Mouse (Mus musculus): ENCODE measurements around the gene Mtfr1l. TPM values are rescaled to one million over a fixed set of nuclear protein-coding genes. Genes with fewer than 3 reads are reported as not detected.

Mtfr1l gene
- total and polyA plus RNA-seq, 2 experiments from 2014 or later: 167 to 191 TPM

GRCm38 (mm10) chr4:134483078-134483688 is 52.0 kb downstream of the Mtfr1l start:
- Histone ChIP-seq H3K4me3 (ENCODE audit: low read depth, low read length) (no peak overlapping the region), H3K4me2 (ENCODE audit: low read depth, low read length, poor library complexity, severe bottlenecking) (no peak overlapping the region), H3K27ac (ENCODE audit: low read depth, low read length) (no peak overlapping the region), H3K27me3 (ENCODE audit: insufficient read depth, low read length) (no peaks in the 10 kb centered on the region), H3K9me3 (ENCODE audit: low read length) (no peaks in the 10 kb centered on the region), H3K4me1 (ENCODE audit: insufficient read depth, low read length) (0 out of 2 replicates have a peak, but pooled peaks cover 2% of the 10 kb centered on the region), H3K9ac (replicated peaks; ENCODE audit: low read length, poor library complexity, severe bottlenecking) (no peak overlapping the region), H3K36me3 (ENCODE audit: insufficient read depth, low read length) (no peaks in the 10 kb centered on the region)
- DNase-seq (ENCODE audit: low spot score) (no peak), ATAC-seq (ENCODE audit: low FRiP score) (no peak)
- 53% methylated on average over 6 of the region's 6 CpGs for WGBS
- no peak for TF ChIP-seq CTCF (IDR thresholded peaks at IDR 0.05)

DNA sequence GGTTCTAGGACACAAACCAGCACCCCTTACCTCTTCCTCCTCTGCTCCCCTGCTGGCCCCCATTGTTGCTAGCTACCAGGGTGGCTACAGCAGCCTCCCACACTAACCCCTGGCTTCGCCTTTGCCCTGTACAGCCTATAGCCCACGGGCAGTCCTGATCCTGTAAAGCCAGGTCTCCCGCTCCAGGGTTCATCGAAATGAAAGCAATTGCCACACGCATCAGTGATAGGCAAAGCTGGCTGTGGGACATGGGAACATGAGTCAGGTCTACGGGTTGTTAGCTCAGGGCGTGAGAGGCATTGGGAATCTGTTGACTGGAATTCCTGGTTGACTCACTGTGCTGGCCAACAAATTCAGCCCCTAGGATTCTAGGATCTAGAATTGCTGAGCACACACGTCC is 52.7 kb downstream of the Mtfr1l start:
- Histone ChIP-seq H3K27me3 (ENCODE audit: insufficient read depth, low read length) (no peaks in the 10 kb centered on the region), H3K4me1 (ENCODE audit: insufficient read depth, low read length) (0 out of 2 replicates have a peak, but pooled peaks cover 2% of the 10 kb centered on the region), H3K4me3 (ENCODE audit: low read depth, low read length) (no peak overlapping the region), H3K36me3 (ENCODE audit: insufficient read depth, low read length) (no peaks in the 10 kb centered on the region), H3K4me2 (ENCODE audit: low read depth, low read length, poor library complexity, severe bottlenecking) (no peak overlapping the region), H3K27ac (ENCODE audit: low read depth, low read length) (no peak overlapping the region), H3K9ac (replicated peaks; ENCODE audit: low read length, poor library complexity, severe bottlenecking) (no peak overlapping the region), H3K9me3 (ENCODE audit: low read length) (no peaks in the 10 kb centered on the region)
- no peak for ATAC-seq (ENCODE audit: low FRiP score)
- no peak for DNase-seq (ENCODE audit: low spot score)
- 81% methylated on average over 8 of the region's 8 CpGs for WGBS
- no peak for TF ChIP-seq CTCF (IDR thresholded peaks at IDR 0.05)

DNA sequence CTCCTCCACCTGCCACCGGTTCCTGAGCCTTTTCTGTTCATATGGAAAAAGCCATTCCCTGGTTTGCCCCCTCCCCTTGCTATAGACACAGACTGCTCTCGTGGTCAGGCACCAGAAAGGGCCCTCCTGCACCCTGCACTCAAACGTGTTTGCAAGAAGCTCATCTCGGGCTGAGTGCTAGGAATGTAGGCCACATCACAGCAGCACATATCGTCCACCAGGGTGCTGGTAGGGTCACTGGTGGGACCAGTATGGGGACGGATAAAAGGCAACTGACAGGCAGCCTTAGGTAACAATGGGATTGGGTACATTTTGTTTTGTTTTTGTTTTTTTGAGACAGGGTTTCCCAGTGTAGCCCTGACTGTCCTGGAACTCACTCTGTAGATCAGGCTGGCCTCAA is 53.9 kb downstream of the Mtfr1l start:
- DNase-seq (ENCODE audit: low spot score) (no peak), ATAC-seq (ENCODE audit: low FRiP score) (no peak)
- H3K27ac ChIP-seq (ENCODE audit: low read depth, low read length): no peak overlapping the region
- 0 out of 2 replicates have a peak, but pooled peaks cover 2% of the 10 kb centered on the region for H3K4me1 ChIP-seq (ENCODE audit: insufficient read depth, low read length)
- no peak overlapping the region for H3K9ac ChIP-seq (replicated peaks; ENCODE audit: low read length, poor library complexity, severe bottlenecking)
- 57% methylated on average over 6 of the region's 6 CpGs for WGBS
- H3K27me3 ChIP-seq (ENCODE audit: insufficient read depth, low read length): no peaks in the 10 kb centered on the region
- H3K4me3 ChIP-seq (ENCODE audit: low read depth, low read length): no peak overlapping the region
- no peak overlapping the region for H3K4me2 ChIP-seq (ENCODE audit: low read depth, low read length, poor library complexity, severe bottlenecking)
- no peak for TF ChIP-seq CTCF (IDR thresholded peaks at IDR 0.05)
- H3K9me3 ChIP-seq (ENCODE audit: low read length): no peaks in the 10 kb centered on the region
- peaks cover 11% of the 10 kb centered on the region for H3K36me3 ChIP-seq (ENCODE audit: insufficient read depth, low read length)

- ATAC-seq (ENCODE audit: low FRiP score): no peak
- TF ChIP-seq CTCF (IDR thresholded peaks at IDR 0.05): peak; percentile 91
- 0 out of 2 replicates have a peak, but pooled peaks cover 2% of the 10 kb centered on the region for H3K4me1 ChIP-seq (ENCODE audit: insufficient read depth, low read length)
- H3K4me2 ChIP-seq (ENCODE audit: low read depth, low read length, poor library complexity, severe bottlenecking): no peak overlapping the region
- no peaks in the 10 kb centered on the region for H3K9me3 ChIP-seq (ENCODE audit: low read length)
- peaks cover 13% of the 10 kb centered on the region for H3K36me3 ChIP-seq (ENCODE audit: insufficient read depth, low read length)
- DNase-seq (ENCODE audit: low spot score): peak; percentile 70
- no peak overlapping the region for H3K27ac ChIP-seq (ENCODE audit: low read depth, low read length)
- 24% methylated on average over 6 of the region's 6 CpGs for WGBS
- H3K4me3 ChIP-seq (ENCODE audit: low read depth, low read length): no peak overlapping the region
- H3K27me3 ChIP-seq (ENCODE audit: insufficient read depth, low read length): no peaks in the 10 kb centered on the region
- H3K9ac ChIP-seq (replicated peaks; ENCODE audit: low read length, poor library complexity, severe bottlenecking): no peak overlapping the region
These were observed 54.3 kb downstream of the Mtfr1l start for GRCm38 (mm10) chr4:134480864-134481263.

DNA sequence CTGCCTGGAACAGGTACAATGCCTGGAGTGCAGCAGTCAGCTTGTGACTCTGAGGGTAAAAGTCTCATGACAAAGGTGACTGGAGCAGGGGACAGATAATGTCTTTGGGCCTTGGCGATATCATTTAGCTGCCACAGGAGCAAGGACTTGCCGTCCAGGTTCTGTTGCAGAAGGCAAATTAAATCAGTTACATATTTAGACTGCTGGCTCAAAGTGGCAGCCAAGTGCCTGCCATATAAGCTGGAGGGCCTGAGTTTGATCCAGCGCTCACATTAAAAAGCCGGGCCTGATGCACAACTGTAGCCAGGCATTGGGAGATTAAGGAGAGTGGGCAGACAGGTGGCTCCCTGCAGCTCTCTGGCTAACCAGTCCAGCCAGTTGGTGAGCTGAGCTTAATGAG is 55.3 kb downstream of the Mtfr1l start:
- Histone ChIP-seq H3K27me3 (ENCODE audit: insufficient read depth, low read length) (no peaks in the 10 kb centered on the region), H3K4me1 (ENCODE audit: insufficient read depth, low read length) (0 out of 2 replicates have a peak, but pooled peaks cover 2% of the 10 kb centered on the region), H3K27ac (ENCODE audit: low read depth, low read length) (no peak overlapping the region), H3K36me3 (ENCODE audit: insufficient read depth, low read length) (peaks cover 21% of the 10 kb centered on the region), H3K9ac (replicated peaks; ENCODE audit: low read length, poor library complexity, severe bottlenecking) (no peak overlapping the region), H3K9me3 (ENCODE audit: low read length) (no peaks in the 10 kb centered on the region), H3K4me3 (ENCODE audit: low read depth, low read length) (no peak overlapping the region), H3K4me2 (ENCODE audit: low read depth, low read length, poor library complexity, severe bottlenecking) (no peak overlapping the region)
- TF ChIP-seq CTCF (IDR thresholded peaks at IDR 0.05): no peak
- ATAC-seq (ENCODE audit: low FRiP score) (no peak), DNase-seq (ENCODE audit: low spot score) (no peak)
- 88% methylated on average over 4 of the region's 4 CpGs for whole genome bisulfite sequencing

- ATAC-seq (ENCODE audit: low FRiP score): peak; percentile 57
- Histone ChIP-seq H3K4me3 (ENCODE audit: low read depth, low read length) (no peak overlapping the region), H3K36me3 (ENCODE audit: insufficient read depth, low read length) (peaks cover 32% of the 10 kb centered on the region), H3K4me1 (ENCODE audit: insufficient read depth, low read length) (peaks cover 6% of the 10 kb centered on the region; the same call in 1 of the 2 replicates), H3K4me2 (ENCODE audit: low read depth, low read length, poor library complexity, severe bottlenecking) (no peak overlapping the region), H3K9me3 (ENCODE audit: low read length) (no peaks in the 10 kb centered on the region), H3K27ac (ENCODE audit: low read depth, low read length) (peak overlapping the region; percentile 69), H3K9ac (replicated peaks; ENCODE audit: low read length, poor library complexity, severe bottlenecking) (no peak overlapping the region), H3K27me3 (ENCODE audit: insufficient read depth, low read length) (no peaks in the 10 kb centered on the region)
- peak; percentile 87 for DNase-seq (ENCODE audit: low spot score)
- TF ChIP-seq CTCF (IDR thresholded peaks at IDR 0.05): peak; percentile 100
- 3% methylated on average over 9 of the region's 9 CpGs for WGBS
These were observed 57.2 kb downstream of the Mtfr1l start for GRCm38 (mm10) chr4:134478031-134478430.

Measured in midbrain, postnatal 0 days (tissue).